Mouse (Mus musculus) lung, postnatal 10 days (tissue): ENCODE measurements around the gene Wfikkn2.
"Not testable (repeated sequence)": the region's sequence is repeated elsewhere in the genome, so short reads cannot be mapped to it uniquely, and the experiment has no call there.

Experiments
- DNase-seq: peaks from one replicate; pipeline ENCODE4 v3.0.0; 2021

The Wfikkn2 gene

DNA sequence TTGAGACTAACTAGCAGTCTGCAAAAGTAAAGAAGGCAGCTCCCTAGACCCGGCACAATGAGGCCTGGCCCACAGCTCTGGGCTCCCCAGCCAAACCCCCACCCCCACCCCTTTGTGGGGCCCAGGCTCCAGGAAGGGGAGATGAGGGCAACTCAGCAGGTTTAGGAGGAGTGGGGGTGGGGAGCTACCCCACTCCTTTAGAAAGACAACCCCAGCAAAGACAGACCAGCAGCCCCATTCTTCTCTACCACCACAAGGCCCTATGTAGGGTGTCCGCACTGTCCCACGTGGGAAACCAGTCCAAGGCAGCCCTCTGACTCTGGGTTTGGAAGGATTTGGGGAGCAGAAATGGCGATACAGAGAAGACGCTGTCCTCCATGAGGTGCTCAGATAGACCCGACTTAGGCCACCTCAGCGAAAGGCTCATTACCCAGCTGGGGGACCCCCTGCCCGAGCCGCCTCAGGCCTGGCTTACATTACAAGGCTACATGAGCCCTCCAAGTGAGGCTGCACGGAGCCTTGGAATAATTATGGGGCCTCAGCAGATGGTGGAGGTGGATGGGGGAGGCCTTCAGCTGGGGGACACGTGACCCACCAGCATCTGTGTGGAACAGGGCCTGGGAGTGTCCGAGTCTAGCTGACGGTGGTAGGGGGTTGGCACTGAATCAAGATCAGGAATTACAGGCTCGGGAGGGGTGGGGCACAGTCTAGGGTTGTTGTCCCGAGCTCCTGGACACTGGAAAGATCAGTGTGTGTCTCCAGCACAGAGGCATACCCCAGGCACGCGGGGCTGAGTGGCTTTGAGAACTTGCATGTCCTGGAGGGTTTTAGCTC is at the start of gene Wfikkn2:
Wfikkn2 (minus strand) TSS at position 51 of the 834 bp plus-strand sequence.
- DNase-seq, result no peak

DNA sequence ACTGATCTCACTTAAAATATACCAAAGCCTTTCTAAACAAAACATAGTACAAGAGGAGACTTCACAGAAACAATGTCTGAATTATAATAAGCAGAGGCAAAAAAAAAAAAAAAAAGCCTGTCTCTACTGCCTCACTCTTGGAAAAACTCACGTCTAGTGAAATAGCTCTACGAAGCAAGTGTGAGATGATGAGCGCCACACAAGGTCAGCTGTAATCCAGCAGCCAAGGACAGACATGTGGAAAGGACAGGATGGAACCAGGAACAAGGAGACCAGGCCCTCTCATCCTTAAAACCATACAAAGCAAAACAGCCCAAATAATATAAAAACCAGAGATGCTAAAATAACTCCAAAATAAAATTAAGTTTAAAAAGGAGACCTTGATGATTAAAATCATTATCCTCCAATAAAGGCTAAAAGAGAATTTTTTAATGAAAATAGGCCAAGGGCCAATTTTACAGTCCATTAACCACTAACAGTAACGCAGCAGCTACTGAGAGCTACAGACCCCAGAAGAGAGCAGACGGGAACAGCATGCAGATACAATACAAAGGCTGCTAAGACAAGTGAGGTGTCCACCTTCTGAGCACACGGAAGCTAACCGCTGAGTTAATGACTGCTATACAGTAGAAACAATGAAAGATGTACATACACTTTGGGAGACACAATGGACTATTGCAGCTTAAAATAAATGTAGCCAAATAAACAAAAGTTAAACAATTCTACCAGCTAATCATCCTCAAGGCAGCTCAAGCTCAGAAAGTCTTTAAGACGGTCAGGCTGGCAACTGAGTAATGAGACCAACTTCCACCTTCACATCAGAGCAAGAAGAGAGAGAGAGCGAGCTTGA is 49.4 kb upstream of the Wfikkn2 start:
- DNase-seq, result no peak

DNA sequence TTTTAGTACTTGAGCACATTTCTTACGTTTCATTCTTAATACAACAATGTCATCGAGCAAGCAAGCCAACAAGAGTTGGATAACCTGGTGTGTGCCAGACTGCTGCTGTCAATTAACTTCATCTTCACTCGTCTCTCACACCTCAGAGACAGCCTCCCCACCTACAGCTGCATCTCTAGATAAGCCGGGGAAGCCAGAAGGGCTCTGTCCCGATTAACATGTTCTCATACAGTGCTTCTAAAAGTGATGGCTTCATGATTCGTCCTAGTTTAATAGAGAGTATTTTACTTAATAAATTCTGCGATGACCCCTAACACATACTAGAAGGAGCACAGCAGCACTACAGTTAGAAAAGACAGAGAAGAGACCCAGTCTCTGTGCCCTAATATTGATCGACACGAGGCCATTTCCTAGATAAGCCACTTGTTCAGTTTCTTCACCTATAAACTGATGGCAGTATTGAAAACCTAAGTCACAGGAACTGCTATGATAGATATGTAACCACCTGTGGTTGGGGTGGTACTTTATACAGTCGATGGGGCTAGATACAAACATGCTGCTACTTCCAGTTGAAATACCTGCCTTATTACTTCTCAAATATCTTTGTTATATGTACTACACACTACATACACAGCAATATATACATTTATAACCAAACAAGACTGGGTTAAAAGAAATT is 44.4 kb upstream of the Wfikkn2 start:
- no peak for DNase-seq

DNA sequence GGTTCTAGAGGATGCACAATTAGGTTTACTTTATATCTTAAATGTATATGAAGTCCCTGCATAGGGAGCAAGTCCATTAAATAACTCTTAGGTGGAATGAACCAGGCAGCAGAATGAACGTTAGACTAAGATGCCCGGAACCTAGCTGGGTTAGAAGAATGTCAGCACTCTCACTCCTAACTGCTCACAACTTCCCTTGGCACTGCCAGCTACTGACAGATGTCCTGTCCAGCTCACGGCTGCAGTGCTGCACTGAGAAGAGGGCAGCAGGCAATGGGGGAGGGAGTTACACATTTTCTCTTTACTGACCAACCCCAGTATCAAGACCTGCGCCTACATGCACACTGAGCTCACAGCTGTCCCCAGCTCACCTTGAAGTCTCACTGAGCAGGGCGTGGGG is 41.3 kb upstream of the Wfikkn2 start:
- DNase-seq, result no peak

DNA sequence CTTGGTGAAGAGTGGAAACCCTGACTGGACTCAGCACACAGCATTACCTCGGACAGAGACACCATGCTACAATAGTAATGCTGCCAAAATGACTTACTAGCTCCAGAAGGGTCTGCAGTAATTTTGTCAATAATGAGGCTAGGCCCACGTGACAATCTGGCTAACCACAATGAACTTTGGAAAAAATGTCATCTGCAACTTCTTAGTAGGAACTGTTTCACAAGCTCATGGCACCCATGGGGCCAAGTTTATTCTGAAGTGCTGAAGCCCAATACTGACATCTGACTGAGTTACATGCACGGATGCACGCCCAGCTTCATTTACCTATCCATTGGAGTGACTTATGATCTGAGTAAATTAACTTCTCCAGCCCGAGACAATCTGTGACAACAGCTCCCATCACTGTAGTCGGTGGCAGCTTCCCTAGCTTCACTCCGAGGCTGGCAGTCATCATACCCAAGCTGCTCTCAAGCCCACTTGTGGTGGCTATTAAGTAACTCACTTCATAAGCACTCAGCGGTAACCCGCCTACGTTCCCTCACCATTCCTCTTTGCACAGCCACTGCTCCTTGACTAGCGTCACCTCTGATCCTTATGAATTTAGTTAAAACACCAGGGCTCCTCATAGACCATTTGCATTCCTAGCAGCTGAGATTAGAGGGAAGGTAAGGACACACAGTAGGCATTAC is 40.2 kb upstream of the Wfikkn2 start:
- DNase-seq, result peak; percentile 67

DNA sequence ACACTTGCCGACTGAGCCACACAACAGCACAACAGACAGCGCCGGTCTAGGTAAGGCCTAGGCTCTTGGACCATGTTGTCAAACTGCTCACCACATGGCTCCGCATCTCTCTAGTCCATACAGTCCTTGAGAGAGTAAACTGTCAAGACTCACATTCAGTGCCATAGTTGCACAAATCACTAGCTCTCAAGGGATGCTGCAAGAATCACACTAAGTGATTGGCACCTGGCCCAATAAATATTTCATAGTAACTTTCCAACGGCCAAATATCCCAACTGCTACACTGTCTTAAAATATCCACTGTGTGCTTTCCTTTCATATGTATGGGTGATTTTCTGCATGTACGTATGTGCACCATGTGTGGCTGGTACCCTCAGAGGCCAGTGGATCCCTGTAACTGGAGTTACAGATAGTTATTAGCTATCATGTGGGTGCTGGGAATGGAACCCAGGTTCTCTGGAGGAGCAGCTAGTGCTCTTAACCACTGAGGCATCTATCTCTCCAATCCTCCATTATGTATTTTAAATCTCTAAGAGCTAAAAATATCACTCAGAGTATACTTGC is 37.8 kb upstream of the Wfikkn2 start:
- no peak for DNase-seq

DNA sequence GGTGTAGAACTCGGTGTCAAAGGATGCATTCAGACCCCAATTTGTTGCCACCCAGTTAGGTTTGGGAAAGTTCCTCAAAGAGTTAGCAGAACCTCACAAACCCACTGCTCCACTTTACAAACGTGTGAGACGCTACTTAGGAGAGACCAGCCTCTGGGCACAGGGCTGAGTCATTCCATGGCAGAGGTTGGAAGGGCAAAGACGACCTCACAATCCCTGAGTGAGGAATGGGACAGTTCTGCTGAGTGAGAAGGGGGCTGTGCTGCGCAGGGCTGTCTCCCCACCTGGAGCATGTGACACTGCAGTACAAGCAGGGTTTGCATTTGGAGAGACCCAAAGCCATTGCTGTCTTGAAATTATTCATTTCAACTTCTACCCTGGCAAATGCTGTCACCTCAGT is 36.5 kb upstream of the Wfikkn2 start:
- DNase-seq, result no peak

DNA sequence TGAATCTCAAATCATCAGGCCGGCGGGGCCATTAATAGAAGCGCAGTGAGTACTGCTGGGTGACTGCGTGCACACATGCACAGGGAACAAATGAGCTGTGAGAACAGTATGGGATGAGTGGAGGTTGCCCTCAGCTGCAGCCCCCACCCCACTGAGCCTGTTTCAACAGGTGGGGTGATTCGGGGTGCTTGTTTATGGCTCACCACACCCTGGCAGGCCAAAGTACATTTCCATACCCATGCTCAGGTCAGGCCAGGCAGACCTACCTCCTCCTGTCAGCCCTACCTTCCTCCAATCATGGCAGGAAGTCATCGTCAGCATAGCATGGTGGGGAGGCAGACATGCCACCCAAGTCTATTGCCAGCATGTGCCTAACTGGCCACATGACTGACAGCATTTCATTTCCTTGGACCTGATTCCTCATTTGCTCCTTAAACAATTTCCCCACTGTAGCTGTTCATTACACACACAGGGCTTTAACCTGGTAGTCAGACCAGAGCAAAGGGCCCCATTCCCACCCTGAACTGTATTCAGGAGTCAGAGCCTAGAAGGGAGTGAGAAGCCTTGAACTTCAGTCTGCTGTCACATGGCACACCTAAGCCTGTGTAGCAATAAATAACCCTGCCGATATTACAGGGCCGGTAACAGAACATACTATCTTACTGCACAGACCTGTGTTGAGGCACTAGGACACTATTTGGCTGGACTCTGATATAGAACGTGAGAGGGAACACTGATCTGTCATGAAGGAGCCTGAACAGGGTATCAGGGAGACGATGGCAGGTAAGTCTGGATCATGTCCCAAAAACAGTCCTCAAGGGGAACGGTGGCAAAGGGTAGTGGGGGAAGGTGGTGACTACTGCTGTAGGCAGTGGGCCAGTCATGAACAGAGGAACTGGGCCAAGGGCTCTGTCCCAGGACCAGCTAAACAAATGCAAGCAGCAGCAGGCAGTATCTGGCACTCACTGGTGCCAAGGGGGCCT is 35.7 kb upstream of the Wfikkn2 start, which contains the start of gene Gm21885:
Gm21885 (plus strand) TSS at position 675 of the 983 bp plus-strand sequence.
- DNase-seq, result no peak

DNA sequence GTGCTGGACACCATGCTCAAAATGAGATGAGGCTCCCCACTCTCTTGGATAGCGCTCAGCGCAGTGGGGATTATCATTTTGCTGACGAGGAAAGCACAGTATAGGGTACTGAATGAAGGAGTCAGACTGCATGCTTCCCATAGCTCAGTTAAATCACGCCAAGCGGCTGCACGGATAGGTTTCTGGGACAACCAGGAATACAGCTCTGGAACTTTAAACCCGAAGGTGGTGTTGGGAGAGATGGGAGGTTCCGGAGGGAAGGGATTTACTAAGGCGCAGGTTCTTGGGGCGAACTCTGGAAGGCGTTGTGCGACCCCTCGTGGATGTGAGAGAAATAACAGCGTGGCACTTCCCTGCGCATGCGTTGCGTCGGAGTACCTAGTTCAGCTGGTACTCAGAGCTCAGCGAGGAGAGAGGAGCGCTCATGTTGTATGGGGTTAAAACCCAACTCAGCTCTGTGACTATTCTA is 31.1 kb upstream of the Wfikkn2 start:
- peak; percentile 93 for DNase-seq

DNA sequence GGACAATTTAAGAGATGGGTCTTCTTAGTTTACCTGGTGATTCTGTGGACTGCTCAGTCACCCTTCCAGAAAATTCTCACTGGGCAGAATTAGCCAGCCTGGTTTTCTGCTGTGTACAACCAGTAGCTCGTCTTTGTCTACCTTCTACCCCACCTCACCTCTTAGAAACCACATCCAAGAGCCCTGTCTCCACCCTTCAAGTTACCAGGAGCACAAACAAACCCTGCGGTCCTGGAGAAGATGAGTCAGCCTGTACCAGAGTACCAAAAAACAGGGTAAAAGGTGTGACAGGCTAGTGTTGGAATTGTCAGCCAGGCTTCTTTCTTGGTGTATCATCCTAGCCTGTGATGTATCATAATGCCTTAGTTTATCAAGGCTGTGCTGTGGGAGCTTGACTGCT is 29.9 kb upstream of the Wfikkn2 start:
- DNase-seq, result no peak

DNA sequence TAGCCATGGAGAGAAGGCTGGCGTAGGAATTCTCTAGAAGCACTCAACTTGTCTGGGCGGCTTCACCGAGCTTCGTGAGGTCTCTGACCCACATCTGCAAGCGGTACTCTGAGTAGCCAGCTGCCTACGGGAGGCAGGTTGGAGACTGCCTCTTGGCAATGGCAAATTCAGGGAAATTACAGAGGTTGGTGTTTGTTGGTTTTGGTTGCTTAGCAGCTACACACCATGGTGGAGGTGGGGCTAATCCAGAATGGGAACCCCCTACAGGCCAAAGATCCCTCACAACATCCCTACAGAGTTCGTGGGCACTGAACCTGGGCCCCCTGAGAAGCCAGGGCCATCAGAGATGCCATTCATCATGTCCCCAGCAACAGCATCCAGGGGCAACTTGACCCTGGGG is 29.4 kb upstream of the Wfikkn2 start:
- DNase-seq, result no peak

DNA sequence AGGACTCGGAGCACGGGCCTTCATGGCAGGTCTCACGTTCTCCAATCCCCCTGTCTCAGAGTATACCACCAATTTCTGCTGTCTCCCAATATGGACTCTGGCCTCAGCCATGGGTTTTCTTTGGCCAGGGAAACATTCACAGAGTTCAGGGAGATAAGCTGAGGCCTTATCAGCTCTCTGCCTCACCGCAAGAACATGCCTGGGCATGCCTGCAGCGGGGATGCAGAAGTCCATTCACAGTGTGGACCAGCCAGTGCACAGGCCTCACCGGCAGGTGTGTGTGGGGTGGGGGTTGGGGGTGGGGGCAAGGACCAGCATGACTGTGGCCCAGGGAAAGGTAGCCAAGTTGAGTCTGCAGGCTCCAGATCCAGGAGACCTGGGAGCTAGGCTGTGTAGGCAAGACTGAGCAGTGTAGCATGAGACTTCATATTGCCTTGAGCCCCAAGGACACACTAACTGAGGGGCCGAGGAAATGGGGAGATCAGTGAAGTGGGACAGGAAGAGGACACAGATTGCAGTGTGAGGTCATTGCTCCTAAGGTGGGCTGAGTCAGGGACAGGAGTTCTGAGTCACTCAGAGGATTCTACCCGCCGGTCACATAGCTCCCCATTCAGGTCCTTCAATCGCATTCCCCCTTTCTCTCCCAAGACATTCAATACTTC is 28.5 kb upstream of the Wfikkn2 start:
- DNase-seq, result no peak

DNA sequence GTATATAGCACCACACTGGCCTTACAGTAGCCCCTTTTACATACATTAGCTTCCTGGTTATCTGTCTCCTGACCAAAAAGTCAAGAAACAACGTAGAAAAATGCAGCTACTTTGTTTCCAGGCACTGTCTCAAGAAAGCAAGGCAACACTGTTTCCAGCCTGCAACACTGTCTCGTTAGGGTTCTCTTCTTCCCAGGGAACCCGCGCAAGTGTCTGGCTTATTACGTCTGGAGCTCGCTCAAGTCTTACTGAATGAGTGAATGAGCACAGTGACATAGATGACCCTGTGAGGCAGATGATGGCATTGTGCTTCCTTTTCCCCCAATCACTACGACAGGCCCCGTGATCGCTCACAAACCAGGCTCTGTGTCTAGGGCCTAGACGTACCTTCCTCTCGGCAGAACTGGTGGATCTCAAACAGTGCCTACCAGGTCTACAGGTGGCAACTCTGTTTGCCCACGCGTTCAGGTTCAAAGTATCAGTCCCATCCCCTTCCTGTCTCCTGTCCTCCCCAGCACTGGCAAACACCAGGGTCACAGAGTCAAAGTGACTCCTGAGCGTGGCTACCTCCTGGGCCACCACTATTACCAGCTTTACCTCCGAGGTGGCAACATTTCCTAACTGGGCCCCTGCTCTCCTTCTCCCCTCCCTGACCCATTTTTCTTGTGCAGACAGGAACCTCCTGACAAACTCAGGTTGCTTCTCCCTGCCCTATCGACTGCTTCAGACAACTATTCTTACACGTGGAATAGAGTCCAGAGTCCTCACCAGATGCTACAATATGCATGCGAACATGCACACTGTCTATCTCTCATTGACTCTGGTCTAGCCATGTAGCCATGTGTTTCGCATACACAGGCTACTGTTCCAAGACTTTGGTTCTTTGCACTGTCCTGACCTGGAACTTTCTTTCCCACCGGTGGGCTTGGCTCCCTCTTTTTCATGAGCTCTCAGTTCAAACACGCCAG is 27.4 kb upstream of the Wfikkn2 start:
- no peak for DNase-seq

DNA sequence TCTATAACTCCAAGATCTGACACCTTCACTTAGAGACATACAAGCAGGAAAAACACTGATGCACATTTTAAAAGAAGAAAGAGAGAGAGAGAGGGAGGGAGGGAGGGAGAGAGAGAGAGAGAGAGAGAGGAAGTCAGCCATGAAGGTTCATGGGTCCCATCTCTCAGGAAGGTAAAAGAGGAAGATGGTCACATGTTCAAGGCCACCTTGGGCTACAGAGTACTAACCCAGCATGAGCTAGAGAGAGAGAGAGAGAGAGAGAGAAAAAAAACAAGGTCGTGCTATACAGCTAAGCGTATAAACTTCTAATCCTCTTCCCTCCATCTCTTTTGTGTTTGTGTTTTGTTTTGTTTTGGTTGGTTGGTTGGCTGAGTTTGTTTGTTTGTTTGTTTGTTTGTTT is 25.2 kb upstream of the Wfikkn2 start:
- no peak for DNase-seq

DNA sequence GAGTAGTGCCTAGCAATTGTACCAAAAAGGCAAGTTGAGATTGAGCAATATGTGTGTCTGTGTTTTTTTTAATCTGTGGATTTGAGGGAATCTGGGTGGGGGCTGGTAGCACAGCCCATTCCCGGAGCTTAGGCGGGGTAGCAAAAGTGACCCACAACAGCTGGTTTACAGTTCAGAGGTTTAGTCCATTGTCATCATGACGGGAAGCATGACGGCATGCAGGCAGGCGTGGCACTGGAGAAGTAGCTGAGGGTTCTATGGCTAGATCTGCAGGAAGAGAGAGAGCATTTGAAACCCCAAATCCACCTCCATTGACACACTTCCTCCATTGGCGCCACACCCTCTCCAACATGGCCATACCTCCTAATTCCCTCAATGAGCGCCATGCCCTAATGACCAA is 24.1 kb upstream of the Wfikkn2 start:
- no peak for DNase-seq

DNA sequence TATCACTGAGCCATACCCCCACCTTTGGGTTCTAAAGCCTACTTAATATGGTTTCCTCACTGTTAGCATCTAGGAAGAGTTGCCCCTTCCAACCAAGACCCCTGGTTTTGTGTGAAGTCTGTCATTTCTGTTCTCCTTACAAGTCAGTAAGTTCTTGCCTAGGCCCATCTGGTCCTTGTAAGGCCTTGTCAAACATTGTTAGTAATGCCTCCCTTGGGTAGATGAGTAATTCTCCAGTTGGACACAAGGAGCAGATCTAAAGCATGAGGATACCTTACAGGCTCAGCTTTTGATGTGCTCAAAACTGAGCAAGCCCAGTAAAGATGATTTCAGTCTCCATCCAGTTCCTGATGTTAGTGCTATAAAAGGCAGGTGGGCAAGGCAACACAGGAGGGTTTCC is 23.0 kb upstream of the Wfikkn2 start:
- DNase-seq, result no peak

DNA sequence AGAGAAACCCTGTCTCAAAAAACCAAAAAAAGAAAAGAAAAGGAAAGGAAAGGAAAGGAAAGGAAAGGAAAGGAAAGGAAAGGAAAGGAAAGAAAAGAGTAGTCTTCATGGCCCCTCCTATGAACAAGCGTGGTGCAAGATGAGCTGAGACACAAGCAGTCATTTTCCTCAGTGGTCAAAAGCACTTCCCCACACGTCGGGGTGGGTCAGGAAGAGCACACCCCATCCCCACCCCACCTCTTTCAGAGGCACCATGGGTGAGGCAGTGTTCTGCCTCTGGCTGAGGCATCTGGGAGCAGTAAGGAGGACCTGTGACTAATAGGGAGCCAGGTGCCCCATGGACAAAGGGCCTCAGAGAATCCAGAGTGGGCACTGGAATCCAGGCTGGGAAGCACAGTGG is 20.4 kb upstream of the Wfikkn2 start:
- not testable (repeated sequence) for DNase-seq

DNA sequence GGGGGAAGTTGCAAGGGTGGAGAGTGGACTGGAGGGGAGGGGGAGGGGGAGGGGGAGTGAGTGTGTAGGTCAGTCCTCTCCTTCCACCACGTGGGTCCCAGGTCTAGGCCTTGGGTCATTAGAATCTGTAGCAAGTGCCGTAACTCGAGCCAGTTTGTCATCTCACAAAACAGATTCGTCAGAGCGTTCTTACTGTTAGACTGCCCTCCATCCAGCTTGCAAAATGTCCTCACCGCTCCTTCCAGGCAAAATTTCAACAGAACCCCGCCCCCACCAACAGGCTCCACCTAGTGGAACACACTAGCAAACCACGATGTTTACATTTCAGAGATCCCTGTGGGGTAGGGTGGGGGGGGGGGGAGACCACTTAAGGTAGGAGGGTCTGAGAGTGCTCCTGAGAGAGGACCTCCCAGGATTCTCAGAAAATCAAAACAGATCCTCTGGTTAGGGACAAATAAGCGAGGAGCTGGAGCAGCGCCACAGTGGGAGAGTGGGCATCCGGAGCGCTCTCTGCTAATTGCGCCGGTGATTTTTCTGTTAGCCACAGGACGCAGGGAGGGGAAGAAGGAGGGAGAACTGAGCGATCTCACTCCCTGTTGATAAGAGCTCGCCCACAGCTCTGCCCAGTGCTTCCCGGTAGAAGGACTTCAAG is 19.5 kb upstream of the Wfikkn2 start:
- DNase-seq, result peak; percentile 89
